Mouse (Mus musculus): ENCODE measurements at regions not wholly inside any gene's neighbourhood (a gene's known extent, or its start where the extent isn't known, plus 50 kb on each side); places are given as distances from the start of the nearest gene placed in this dataset.
"Not testable (repeated sequence)": the region's sequence is repeated elsewhere in the genome, so short reads cannot be mapped to it uniquely, and the experiment has no call there.

GRCm38 (mm10) chr6:3201507-3201906, 197.9 kb downstream of the Samd9l start:
- H3K27ac ChIP-seq (ENCODE audit: low read length); H3K4me3 ChIP-seq (ENCODE audit: low read depth, low read length); H3K4me2 ChIP-seq (ENCODE audit: low read length); H3K4me1 ChIP-seq (ENCODE audit: control insufficient read depth, insufficient read depth, low read length); H3K36me3 ChIP-seq (ENCODE audit: control insufficient read depth, insufficient read depth, low read length); H3K9me3 ChIP-seq (replicated peaks; ENCODE audit: control insufficient read depth, low read length, poor library complexity, severe bottlenecking); H3K9ac ChIP-seq (ENCODE audit: low read depth, low read length); ATAC-seq; H3K27me3 ChIP-seq (ENCODE audit: control insufficient read depth, insufficient read depth, low read depth, low read length): not testable (repeated sequence)
- WGBS: 56% methylated on average over 12 of the region's 12 CpGs

- Histone ChIP-seq H3K4me2 (ENCODE audit: low read length) (no peak overlapping the region), H3K4me3 (ENCODE audit: low read depth, low read length) (no peak overlapping the region), H3K9me3 (replicated peaks; ENCODE audit: control insufficient read depth, low read length, poor library complexity, severe bottlenecking) (no peaks in the 10 kb centered on the region), H3K9ac (ENCODE audit: low read depth, low read length) (no peak overlapping the region), H3K27me3 (ENCODE audit: control insufficient read depth, insufficient read depth, low read depth, low read length) (no peaks in the 10 kb centered on the region), H3K4me1 (ENCODE audit: control insufficient read depth, insufficient read depth, low read length) (no peaks in the 10 kb centered on the region), H3K36me3 (ENCODE audit: control insufficient read depth, insufficient read depth, low read length) (no peaks in the 10 kb centered on the region), H3K27ac (ENCODE audit: low read length) (no peak overlapping the region)
- ATAC-seq: no peak
- 71% methylated on average over 29 of the region's 33 CpGs for WGBS
Measured at GRCm38 (mm10) chr6:3201107-3201506, 198.3 kb downstream of the Samd9l start.

GRCm38 (mm10) chr6:3200586-3200985, 198.8 kb downstream of the Samd9l start:
- not testable (repeated sequence) for H3K9ac ChIP-seq (ENCODE audit: low read depth, low read length)

GRCm38 (mm10) chr6:3192424-3192820, 206.9 kb downstream of the Samd9l start:
- H3K27me3 ChIP-seq (ENCODE audit: control insufficient read depth, insufficient read depth, low read depth, low read length); ATAC-seq; H3K27ac ChIP-seq (ENCODE audit: low read length): not testable (repeated sequence)

More at GRCm38 (mm10) chr6:3200586-3200985, 198.8 kb downstream of the Samd9l start:
- not testable (repeated sequence) for H3K27ac ChIP-seq (ENCODE audit: low read length); H3K4me3 ChIP-seq (ENCODE audit: low read depth, low read length); H3K36me3 ChIP-seq (ENCODE audit: control insufficient read depth, insufficient read depth, low read length); H3K27me3 ChIP-seq (ENCODE audit: control insufficient read depth, insufficient read depth, low read depth, low read length); ATAC-seq; H3K4me2 ChIP-seq (ENCODE audit: low read length); H3K9me3 ChIP-seq (replicated peaks; ENCODE audit: control insufficient read depth, low read length, poor library complexity, severe bottlenecking); H3K4me1 ChIP-seq (ENCODE audit: control insufficient read depth, insufficient read depth, low read length)
- WGBS: 87% methylated on average over 18 of the region's 18 CpGs

GRCm38 (mm10) chr6:3191695-3192423, 207.5 kb downstream of the Samd9l start:
- not testable (repeated sequence) for H3K9ac ChIP-seq (ENCODE audit: low read depth, low read length); H3K9me3 ChIP-seq (replicated peaks; ENCODE audit: control insufficient read depth, low read length, poor library complexity, severe bottlenecking); H3K27ac ChIP-seq (ENCODE audit: low read length); H3K36me3 ChIP-seq (ENCODE audit: control insufficient read depth, insufficient read depth, low read length); H3K4me2 ChIP-seq (ENCODE audit: low read length); H3K4me3 ChIP-seq (ENCODE audit: low read depth, low read length); H3K4me1 ChIP-seq (ENCODE audit: control insufficient read depth, insufficient read depth, low read length); H3K27me3 ChIP-seq (ENCODE audit: control insufficient read depth, insufficient read depth, low read depth, low read length); ATAC-seq
- 89% methylated on average over 5 of the region's 6 CpGs for WGBS

More at GRCm38 (mm10) chr6:3192424-3192820, 206.9 kb downstream of the Samd9l start:
- not testable (repeated sequence) for H3K9me3 ChIP-seq (replicated peaks; ENCODE audit: control insufficient read depth, low read length, poor library complexity, severe bottlenecking); H3K9ac ChIP-seq (ENCODE audit: low read depth, low read length); H3K4me2 ChIP-seq (ENCODE audit: low read length); H3K36me3 ChIP-seq (ENCODE audit: control insufficient read depth, insufficient read depth, low read length); H3K4me3 ChIP-seq (ENCODE audit: low read depth, low read length); H3K4me1 ChIP-seq (ENCODE audit: control insufficient read depth, insufficient read depth, low read length)
- WGBS: 53% methylated on average over 1 of the region's 1 CpGs

GRCm38 (mm10) chr6:3183819-3184199, 215.6 kb downstream of the Samd9l start:
- peaks cover 21% of the 10 kb centered on the region for H3K9me3 ChIP-seq (replicated peaks; ENCODE audit: control insufficient read depth, low read length, poor library complexity, severe bottlenecking)
- no peak overlapping the region for H3K4me3 ChIP-seq (ENCODE audit: low read depth, low read length)
- 43% methylated on average over 5 of the region's 5 CpGs for WGBS
- H3K4me1 ChIP-seq (ENCODE audit: control insufficient read depth, insufficient read depth, low read length): no peaks in the 10 kb centered on the region
- H3K36me3 ChIP-seq (ENCODE audit: control insufficient read depth, insufficient read depth, low read length): no peaks in the 10 kb centered on the region
- H3K9ac ChIP-seq (ENCODE audit: low read depth, low read length): no peak overlapping the region
- H3K4me2 ChIP-seq (ENCODE audit: low read length): no peak overlapping the region
- no peaks in the 10 kb centered on the region for H3K27me3 ChIP-seq (ENCODE audit: control insufficient read depth, insufficient read depth, low read depth, low read length)
- H3K27ac ChIP-seq (ENCODE audit: low read length): no peak overlapping the region
- ATAC-seq: no peak

- Histone ChIP-seq H3K4me1 (ENCODE audit: control insufficient read depth, insufficient read depth, low read length) (no peaks in the 10 kb centered on the region), H3K27ac (ENCODE audit: low read length) (no peak overlapping the region), H3K4me3 (ENCODE audit: low read depth, low read length) (peak overlapping the region; percentile 12), H3K36me3 (ENCODE audit: control insufficient read depth, insufficient read depth, low read length) (no peaks in the 10 kb centered on the region), H3K9me3 (replicated peaks; ENCODE audit: control insufficient read depth, low read length, poor library complexity, severe bottlenecking) (peaks cover 21% of the 10 kb centered on the region), H3K4me2 (ENCODE audit: low read length) (peak overlapping the region; percentile 30), H3K27me3 (ENCODE audit: control insufficient read depth, insufficient read depth, low read depth, low read length) (no peaks in the 10 kb centered on the region), H3K9ac (ENCODE audit: low read depth, low read length) (no peak overlapping the region)
- WGBS: 47% methylated on average over 33 of the region's 33 CpGs
- peak; percentile 89 for ATAC-seq
Measured at GRCm38 (mm10) chr6:3182889-3183818, 216.2 kb downstream of the Samd9l start.

GRCm38 (mm10) chr6:3182424-3182841, 216.9 kb downstream of the Samd9l start:
- H3K27ac ChIP-seq (ENCODE audit: low read length); ATAC-seq; H3K9ac ChIP-seq (ENCODE audit: low read depth, low read length); H3K4me1 ChIP-seq (ENCODE audit: control insufficient read depth, insufficient read depth, low read length); H3K27me3 ChIP-seq (ENCODE audit: control insufficient read depth, insufficient read depth, low read depth, low read length); H3K36me3 ChIP-seq (ENCODE audit: control insufficient read depth, insufficient read depth, low read length): not testable (repeated sequence)
- 41% methylated on average over 17 of the region's 17 CpGs for WGBS
- Histone ChIP-seq H3K4me3 (ENCODE audit: low read depth, low read length) (peak overlapping the region; percentile 12), H3K9me3 (replicated peaks; ENCODE audit: control insufficient read depth, low read length, poor library complexity, severe bottlenecking) (peaks cover 21% of the 10 kb centered on the region), H3K4me2 (ENCODE audit: low read length) (peak overlapping the region; percentile 30)
